Mouse (Mus musculus) liver, embryonic 12.5 days (tissue): ENCODE measurements around the gene Zfp281. TPM values are rescaled to one million over a fixed set of nuclear protein-coding genes. Genes with fewer than 3 reads are reported as not detected.

Experiments
- ATAC-seq: fragments of 200-750 bp; cut with Nextera tagmentation; 2 replicates; pipeline ENCODE4 v1.8.0; 2017; ENCODE audit warnings: moderate number of reproducible peaks, mild to moderate bottlenecking, moderate library complexity
- H3K27ac ChIP-seq: fragments of 300-500 bp; sonication (generic); 2 replicates; pipeline ENCODE4 v1.5.1; 2016; ENCODE audit warnings: mild to moderate bottlenecking
- H3K27me3 ChIP-seq: fragments of 300-500 bp; sonication (generic); replicated peaks from 2 replicates; pipeline ENCODE4 v1.6.1; 2016; ENCODE audit warnings: mild to moderate bottlenecking, moderate library complexity
- H3K36me3 ChIP-seq: fragments of 300-500 bp; sonication (generic); 2 replicates; pipeline ENCODE4 v1.6.1; 2016; ENCODE audit warnings: mild to moderate bottlenecking, moderate library complexity
- H3K4me1 ChIP-seq: fragments of 300-500 bp; sonication (generic); 2 replicates; pipeline ENCODE4 v1.6.1; 2016
- H3K4me2 ChIP-seq: fragments of 300-500 bp; sonication (generic); 2 replicates; pipeline ENCODE4 v1.6.1; 2016; ENCODE audit warnings: mild to moderate bottlenecking, moderate library complexity
- H3K4me3 ChIP-seq: fragments of 300-500 bp; sonication (generic); 2 replicates; pipeline ENCODE4 v1.5.1; 2016; ENCODE audit warnings: mild to moderate bottlenecking, moderate library complexity
- H3K9ac ChIP-seq: fragments of 300-500 bp; sonication (generic); 2 replicates; pipeline ENCODE4 v1.6.1; 2016; ENCODE audit warnings: mild to moderate bottlenecking, moderate library complexity
- H3K9me3 ChIP-seq: fragments of 300-500 bp; sonication (generic); replicated peaks from 2 replicates; pipeline ENCODE4 v1.6.1; 2016; ENCODE audit warnings: mild to moderate bottlenecking, moderate library complexity
- WGBS: fragments of 180-500 bp; shearing (Covaris S2); methylation state at CpG from one replicate; pipeline ENCODE4 v1.1.7; 2016; ENCODE audit not compliant: insufficient replicate concordance; 5-methylcytosine and 5-hydroxymethylcytosine counted together
- polyA plus RNA-seq: library from polyadenylated mRNA; unstranded; fragments of >200 nt; fragmentation: Nextera tagmentation; extraction: Ambion mirVana; gene quantifications from 2 replicates; pipeline ENCODE4 v1.2.1, GENCODE M21; 2016

Zfp281 gene
- polyA plus RNA-seq, 1 experiment from 2014 or later, result 11.9 TPM

- H3K27ac ChIP-seq, result peak overlapping the region; percentile 31
- H3K4me3 ChIP-seq, result no peak overlapping the region
- peaks cover 12% of the 10 kb centered on the region for H3K4me1 ChIP-seq
- ATAC-seq, result peak; percentile 49; the same call in 1 of the 2 replicates
- H3K9me3 ChIP-seq, result no peaks in the 10 kb centered on the region
- 43% methylated on average over 10 of the region's 10 CpGs for WGBS
- H3K4me2 ChIP-seq, result peak overlapping the region; percentile 32
- no peaks in the 10 kb centered on the region for H3K27me3 ChIP-seq
- no peaks in the 10 kb centered on the region for H3K36me3 ChIP-seq
- H3K9ac ChIP-seq, result no peak overlapping the region
Measured at GRCm38 (mm10) chr1:136661939-136662563, 37.4 kb downstream of the Zfp281 start.

- H3K4me2 ChIP-seq, result no peak overlapping the region
- H3K36me3 ChIP-seq, result no peaks in the 10 kb centered on the region
- peak overlapping the region; percentile 43; the same call in 1 of the 2 replicates for H3K27ac ChIP-seq
- H3K9me3 ChIP-seq, result no peaks in the 10 kb centered on the region
- H3K9ac ChIP-seq, result no peak overlapping the region
- peaks cover 4% of the 10 kb centered on the region; the same call in 1 of the 2 replicates for H3K4me1 ChIP-seq
- no peaks in the 10 kb centered on the region for H3K27me3 ChIP-seq
- ATAC-seq, result peak; percentile 53; the same call in 1 of the 2 replicates
- no peak overlapping the region for H3K4me3 ChIP-seq
- 53% methylated on average over 6 of the region's 6 CpGs for WGBS
Measured at GRCm38 (mm10) chr1:136664921-136665582, 40.4 kb downstream of the Zfp281 start.

GRCm38 (mm10) chr1:136666513-136666912, 41.8 kb downstream of the Zfp281 start:
- no peak overlapping the region for H3K4me2 ChIP-seq
- H3K4me1 ChIP-seq, result peaks cover 9% of the 10 kb centered on the region; the same call in 1 of the 2 replicates
- no peak overlapping the region for H3K9ac ChIP-seq

GRCm38 (mm10) chr1:136669926-136670325, 45.2 kb downstream of the Zfp281 start:
- H3K27me3 ChIP-seq, result no peaks in the 10 kb centered on the region
- 65% methylated on average over 7 of the region's 7 CpGs for WGBS
- H3K36me3 ChIP-seq, result no peaks in the 10 kb centered on the region
- H3K4me2 ChIP-seq, result no peak overlapping the region
- no peak for ATAC-seq
- H3K9ac ChIP-seq, result no peak overlapping the region
- H3K9me3 ChIP-seq, result no peaks in the 10 kb centered on the region
- H3K4me1 ChIP-seq, result peaks cover 18% of the 10 kb centered on the region; the same call in 1 of the 2 replicates
- peak overlapping the region; percentile 45; the same call in 1 of the 2 replicates for H3K27ac ChIP-seq
- H3K4me3 ChIP-seq, result no peak overlapping the region

More at GRCm38 (mm10) chr1:136666513-136666912, 41.8 kb downstream of the Zfp281 start:
- ATAC-seq, result no peak
- 43% methylated on average over 2 of the region's 2 CpGs for WGBS
- no peak overlapping the region for H3K4me3 ChIP-seq
- H3K27ac ChIP-seq, result no peak overlapping the region
- no peaks in the 10 kb centered on the region for H3K27me3 ChIP-seq
- H3K9me3 ChIP-seq, result no peaks in the 10 kb centered on the region
- no peaks in the 10 kb centered on the region for H3K36me3 ChIP-seq

GRCm38 (mm10) chr1:136670421-136670820, 45.7 kb downstream of the Zfp281 start:
- H3K27me3 ChIP-seq, result no peaks in the 10 kb centered on the region
- H3K9me3 ChIP-seq, result no peaks in the 10 kb centered on the region
- peaks cover 18% of the 10 kb centered on the region; the same call in 1 of the 2 replicates for H3K4me1 ChIP-seq
- no peaks in the 10 kb centered on the region for H3K36me3 ChIP-seq
- peak overlapping the region; percentile 10; the same call in 1 of the 2 replicates for H3K27ac ChIP-seq
- H3K9ac ChIP-seq, result no peak overlapping the region
- H3K4me2 ChIP-seq, result no peak overlapping the region
- 56% methylated on average over 16 of the region's 16 CpGs for whole genome bisulfite sequencing
- H3K4me3 ChIP-seq, result no peak overlapping the region
- no peak for ATAC-seq

- Histone ChIP-seq H3K27me3 (no peaks in the 10 kb centered on the region), H3K36me3 (no peaks in the 10 kb centered on the region), H3K9ac (no peak overlapping the region), H3K27ac (no peak overlapping the region), H3K4me1 (peaks cover 14% of the 10 kb centered on the region; the same call in 1 of the 2 replicates), H3K9me3 (no peaks in the 10 kb centered on the region), H3K4me2 (no peak overlapping the region), H3K4me3 (no peak overlapping the region)
- 70% methylated on average over 12 of the region's 12 CpGs for WGBS
- ATAC-seq, result no peak
Measured at GRCm38 (mm10) chr1:136671767-136672434, 47.2 kb downstream of the Zfp281 start.

- Histone ChIP-seq H3K27me3 (no peaks in the 10 kb centered on the region), H3K36me3 (no peaks in the 10 kb centered on the region), H3K4me1 (peaks cover 14% of the 10 kb centered on the region; the same call in 1 of the 2 replicates), H3K27ac (no peak overlapping the region), H3K4me3 (no peak overlapping the region), H3K9ac (no peak overlapping the region), H3K9me3 (no peaks in the 10 kb centered on the region), H3K4me2 (no peak overlapping the region)
- WGBS, result 77% methylated on average over 6 of the region's 6 CpGs
- no peak for ATAC-seq
Measured at GRCm38 (mm10) chr1:136672564-136672963, 47.9 kb downstream of the Zfp281 start.

GRCm38 (mm10) chr1:136673293-136673692, 48.6 kb downstream of the Zfp281 start:
- Histone ChIP-seq H3K36me3 (no peaks in the 10 kb centered on the region), H3K27me3 (no peaks in the 10 kb centered on the region), H3K4me3 (no peak overlapping the region), H3K4me1 (peaks cover 14% of the 10 kb centered on the region; the same call in 1 of the 2 replicates), H3K27ac (no peak overlapping the region), H3K9ac (no peak overlapping the region), H3K9me3 (no peaks in the 10 kb centered on the region), H3K4me2 (no peak overlapping the region)
- ATAC-seq, result no peak
- 43% methylated on average over 4 of the region's 4 CpGs for WGBS

- Histone ChIP-seq H3K27ac (no peak overlapping the region), H3K4me2 (peak overlapping the region; percentile 26; the same call in 1 of the 2 replicates), H3K27me3 (no peaks in the 10 kb centered on the region), H3K9me3 (no peaks in the 10 kb centered on the region), H3K4me1 (peaks cover 14% of the 10 kb centered on the region), H3K9ac (no peak overlapping the region), H3K36me3 (no peaks in the 10 kb centered on the region), H3K4me3 (no peak overlapping the region)
- 36% methylated on average over 25 of the region's 25 CpGs for WGBS
- no peak for ATAC-seq
Measured at GRCm38 (mm10) chr1:136674548-136675455, 50.1 kb downstream of the Zfp281 start.

- no peaks in the 10 kb centered on the region for H3K36me3 ChIP-seq
- H3K4me2 ChIP-seq, result no peak overlapping the region
- no peaks in the 10 kb centered on the region for H3K9me3 ChIP-seq
- peaks cover 11% of the 10 kb centered on the region for H3K4me1 ChIP-seq
- no peak overlapping the region for H3K27ac ChIP-seq
- no peak for ATAC-seq
- H3K9ac ChIP-seq, result no peak overlapping the region
- 67% methylated on average over 16 of the region's 16 CpGs for WGBS
- H3K27me3 ChIP-seq, result no peaks in the 10 kb centered on the region
- H3K4me3 ChIP-seq, result no peak overlapping the region
Measured at GRCm38 (mm10) chr1:136675736-136676444, 51.2 kb downstream of the Zfp281 start.

- Histone ChIP-seq H3K4me3 (no peak overlapping the region), H3K4me2 (no peak overlapping the region), H3K27ac (no peak overlapping the region), H3K9ac (no peak overlapping the region), H3K36me3 (no peaks in the 10 kb centered on the region), H3K27me3 (no peaks in the 10 kb centered on the region), H3K4me1 (peaks cover 9% of the 10 kb centered on the region), H3K9me3 (no peaks in the 10 kb centered on the region)
- WGBS, result 63% methylated on average over 6 of the region's 6 CpGs
- no peak for ATAC-seq
Measured at GRCm38 (mm10) chr1:136676445-136676755, 51.7 kb downstream of the Zfp281 start.
